Mouse (Mus musculus) liver, embryonic 14.5 days (tissue): ENCODE results near the gene Cap1.

Experiments
- CTCF ChIP-seq: IDR thresholded peaks from 2 replicates; pipeline ENCODE4 v1.5.1; 2016; ENCODE audit warnings: antibody characterized with exemption, low read depth, control low read depth
- EP300 ChIP-seq: IDR thresholded peaks from 2 replicates; pipeline ENCODE4 v1.6.1; 2016; ENCODE audit warnings: antibody characterized with exemption, low read depth

- TF ChIP-seq CTCF (no peak), EP300 (no peak)
These were observed 30.1 kb upstream of the Cap1 start for GRCm38 (mm10) chr4:122915985-122916384.
